Mouse (Mus musculus) olfactory bulb, adult 2 months (tissue): ENCODE measurements around the gene Prkcd. TPM values are rescaled to one million over a fixed set of nuclear protein-coding genes. Genes with fewer than 3 reads are reported as not detected.

ENCODE experiments used
- H3K27ac ChIP-seq: fragments of 200-500 bp; 2 replicates; pipeline ENCODE4 v1.5.1; 2012; ENCODE audit warnings: low read depth, low read length; ENCODE audit not compliant: insufficient read depth
- H3K4me1 ChIP-seq: fragments of 200-500 bp; 2 replicates; pipeline ENCODE4 v1.6.1; 2012; ENCODE audit warnings: low read length; ENCODE audit not compliant: control insufficient read depth, insufficient read depth
- H3K4me3 ChIP-seq: fragments of 200-500 bp; 2 replicates; pipeline ENCODE4 v1.5.1; 2012; ENCODE audit warnings: mild to moderate bottlenecking, low read depth, low read length, moderate library complexity; ENCODE audit not compliant: insufficient read depth
- CTCF ChIP-seq: fragments of 200-500 bp; IDR thresholded peaks from 2 replicates; pipeline ENCODE4 v1.5.1; 2012; ENCODE audit warnings: low read depth, mild to moderate bottlenecking, low read length, moderate library complexity; ENCODE audit not compliant: insufficient read depth
- POLR2A ChIP-seq: fragments of 200-500 bp; IDR thresholded peaks from 2 replicates; pipeline ENCODE4 v1.6.1; 2012; ENCODE audit warnings: mild to moderate bottlenecking, low read depth, low read length, moderate library complexity; ENCODE audit not compliant: insufficient read depth
- WGBS: fragments of 180-500 bp; shearing (Covaris S2); methylation state at CpG from one replicate; pipeline ENCODE4 v1.1.7; 2018; 5-methylcytosine and 5-hydroxymethylcytosine counted together
- polyA plus RNA-seq: library from polyadenylated mRNA; stranded (reverse); fragments of >200 nt; gene quantifications from 2 replicates; pipeline ENCODE4 v1.2.4, GENCODE M21; 2012; ENCODE audit warnings: low replicate concordance; ENCODE audit not compliant: missing spikeins, insufficient read depth, insufficient read length

The Prkcd gene
- polyA plus RNA-seq, 1 experiment, result 164 TPM

- H3K4me3 ChIP-seq, result no peak overlapping the region
- no peak overlapping the region for H3K27ac ChIP-seq
- TF ChIP-seq CTCF (no peak), POLR2A (no peak)
- 63% methylated on average over 17 of the region's 17 CpGs for WGBS
- H3K4me1 ChIP-seq, result peaks cover 25% of the 10 kb centered on the region
Measured at GRCm38 (mm10) chr14:30559321-30559850, 66.6 kb downstream of the Prkcd start.

GRCm38 (mm10) chr14:30557730-30558129 lies 68.3 kb downstream of the Prkcd start:
- Histone ChIP-seq H3K4me1 (peaks cover 32% of the 10 kb centered on the region), H3K27ac (no peak overlapping the region), H3K4me3 (no peak overlapping the region)
- WGBS, result 54% methylated on average over 9 of the region's 9 CpGs
- TF ChIP-seq POLR2A, result no peak
- TF ChIP-seq CTCF, result no peak

GRCm38 (mm10) chr14:30556651-30557050 lies 69.4 kb downstream of the Prkcd start:
- TF ChIP-seq POLR2A (no peak), CTCF (no peak)
- Histone ChIP-seq H3K4me3 (no peak overlapping the region), H3K4me1 (peaks cover 32% of the 10 kb centered on the region), H3K27ac (no peak overlapping the region)
- WGBS, result 53% methylated on average over 2 of the region's 2 CpGs

- H3K27ac ChIP-seq, result no peak overlapping the region
- no peak overlapping the region for H3K4me3 ChIP-seq
- 52% methylated on average over 4 of the region's 4 CpGs for WGBS
- peaks cover 28% of the 10 kb centered on the region for H3K4me1 ChIP-seq
- TF ChIP-seq POLR2A (no peak), CTCF (no peak)
Measured at GRCm38 (mm10) chr14:30553185-30553584, 72.8 kb downstream of the Prkcd start.

GRCm38 (mm10) chr14:30551981-30552380 lies 74.0 kb downstream of the Prkcd start:
- 86% methylated on average over 2 of the region's 2 CpGs for WGBS
- no peak overlapping the region for H3K27ac ChIP-seq
- TF ChIP-seq POLR2A, result no peak
- TF ChIP-seq CTCF, result no peak
- peaks cover 27% of the 10 kb centered on the region for H3K4me1 ChIP-seq
- H3K4me3 ChIP-seq, result no peak overlapping the region

- 34% methylated on average over 5 of the region's 5 CpGs for WGBS
Measured at GRCm38 (mm10) chr14:30551509-30551908, 74.5 kb downstream of the Prkcd start.

GRCm38 (mm10) chr14:30550232-30551070 lies 75.6 kb downstream of the Prkcd start:
- Histone ChIP-seq H3K4me1 (peaks cover 24% of the 10 kb centered on the region), H3K27ac (no peak overlapping the region), H3K4me3 (no peak overlapping the region)
- 46% methylated on average over 8 of the region's 8 CpGs for WGBS
- TF ChIP-seq POLR2A, result no peak
- TF ChIP-seq CTCF, result no peak

More at GRCm38 (mm10) chr14:30551509-30551908, 74.5 kb downstream of the Prkcd start:
- TF ChIP-seq CTCF (no peak), POLR2A (no peak)
- Histone ChIP-seq H3K4me3 (no peak overlapping the region), H3K27ac (no peak overlapping the region), H3K4me1 (peaks cover 26% of the 10 kb centered on the region)

- TF ChIP-seq POLR2A (no peak), CTCF (no peak)
- peak overlapping the region; percentile 78; the same call in 1 of the 2 replicates for H3K27ac ChIP-seq
- peaks cover 24% of the 10 kb centered on the region for H3K4me1 ChIP-seq
- WGBS, result 2% methylated on average over 10 of the region's 10 CpGs
- H3K4me3 ChIP-seq, result peak overlapping the region; percentile 82
Measured at GRCm38 (mm10) chr14:30549777-30550149, 76.2 kb downstream of the Prkcd start.

- WGBS, result under 1% methylated on average over 69 of the region's 69 CpGs
- TF ChIP-seq CTCF (no peak), POLR2A (peak; percentile 81)
- H3K4me3 ChIP-seq, result peak overlapping the region; percentile 82
- H3K4me1 ChIP-seq, result peaks cover 24% of the 10 kb centered on the region
- H3K27ac ChIP-seq, result peak overlapping the region; percentile 78
Measured at GRCm38 (mm10) chr14:30548965-30549776, 76.8 kb downstream of the Prkcd start.
